ENCODE assay signal across 9 mouse cellular contexts in the genomic region with DNA sequence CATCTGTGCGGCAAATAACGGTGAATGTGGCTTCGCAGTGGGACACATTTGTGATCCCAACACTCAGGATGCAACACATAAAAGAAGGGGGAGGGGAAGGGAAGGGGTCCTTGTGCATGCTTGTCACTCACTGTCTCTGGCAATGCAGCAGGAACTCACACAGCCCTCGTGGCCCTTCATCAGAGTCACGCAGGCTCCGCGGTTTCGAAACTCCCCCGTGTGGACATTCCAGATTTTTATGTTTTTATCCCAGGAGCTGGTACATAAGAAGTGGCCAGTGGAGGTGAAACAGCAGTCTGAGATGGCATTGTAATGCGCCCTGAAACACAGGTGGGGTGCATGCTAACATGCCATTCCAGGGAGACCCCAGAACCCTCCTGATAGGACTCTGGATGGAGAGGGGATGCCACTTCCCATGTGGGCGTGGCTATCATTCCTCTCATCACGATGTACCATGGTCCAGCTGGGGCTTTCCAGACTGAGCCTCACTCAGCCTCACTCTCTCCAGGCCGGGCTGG. TPM values are rescaled to one million over a fixed set of nuclear protein-coding genes. Genes with fewer than 3 reads are reported as not detected.
DNase-seq lines count a peak whose midpoint lies in the region; ATAC-seq and TF ChIP-seq lines count a peak whose summit lies in the region.
"Had no signal": no experiment of that assay in that cellular context is flagged by ENCODE, and none has a peak within 500 bp of the region (broad histone marks: within the 10 kb centered on the region; RNA-seq: fewer than 3 reads in every experiment).

No protein-coding gene starts in this region.

- no peaks in the 10 kb centered on the region for H3K4me1 ChIP-seq in heart, embryonic 11.5 days (ENCODE audit: control insufficient read depth, insufficient read depth, low read length)
- no peaks in the 10 kb centered on the region for H3K4me1 ChIP-seq in kidney, embryonic 14.5 days (ENCODE audit: control insufficient read depth, insufficient read depth, low read length)
- H3K4me1 ChIP-seq in lung, adult 2 months (ENCODE audit: control insufficient read depth, insufficient read depth, low read length), result no peaks in the 10 kb centered on the region

- H3K4me3 ChIP-seq in heart, embryonic 11.5 days (ENCODE audit: low read depth, low read length), result no peak overlapping the region
- peak overlapping the region; percentile 19; the same call in 1 of the 2 replicates for H3K4me3 ChIP-seq in kidney, embryonic 14.5 days (ENCODE audit: low read length)
- no peak overlapping the region for H3K4me3 ChIP-seq in lung, adult 2 months (replicated peaks; ENCODE audit: extremely low read depth, low read depth, low read length)

- 8% methylated on average over 12 of the region's 13 CpGs for WGBS in heart, embryonic 11.5 days (ENCODE audit: insufficient replicate concordance)
- WGBS in kidney, embryonic 14.5 days, result 11% methylated on average over 13 of the region's 13 CpGs
- WGBS in lung, adult 2 months, result 9% methylated on average over 13 of the region's 13 CpGs

- DNase-seq in left cerebral cortex, postnatal 10 days (ENCODE audit: extremely low spot score in 1 of 2, low spot score in 2 of 2), result peak; percentile 42 to 45
- DNase-seq in left cerebral cortex, adult 11 months (ENCODE audit: low spot score), result no peak
- no peak for DNase-seq in lung, adult 2 months
- DNase-seq in retina, postnatal 1 day, result peak; percentile 74
- DNase-seq in thymus, postnatal 10 days (ENCODE audit: low spot score in 2 of 2), result no peak

- no peak overlapping the region for H3K27ac ChIP-seq in heart, embryonic 11.5 days (ENCODE audit: low read depth, low read length)
- no peak overlapping the region for H3K27ac ChIP-seq in kidney, embryonic 14.5 days (ENCODE audit: low read depth, low read length)
- H3K27ac ChIP-seq: macrophage had no signal

- no peak for TF ChIP-seq POLR2A in lung, adult 2 months (IDR thresholded peaks at IDR 0.05; ENCODE audit: borderline replicate concordance, extremely low read depth, low read depth, low read length)

- H3K4me2 ChIP-seq in heart, embryonic 11.5 days, result peak overlapping the region; percentile 49
- peak overlapping the region; percentile 36 for H3K4me2 ChIP-seq in kidney, embryonic 14.5 days (replicated peaks; ENCODE audit: low read depth, low read length)

- H3K27me3 ChIP-seq in heart, embryonic 11.5 days (ENCODE audit: control insufficient read depth, insufficient read depth, low read length), result no peaks in the 10 kb centered on the region
- no peaks in the 10 kb centered on the region for H3K27me3 ChIP-seq in kidney, embryonic 14.5 days (ENCODE audit: control insufficient read depth, insufficient read depth, low read length)

- no peak overlapping the region for H3K9ac ChIP-seq in heart, embryonic 11.5 days (ENCODE audit: low read depth, low read length)
- no peak overlapping the region; the same call in 1 of the 2 replicates for H3K9ac ChIP-seq in kidney, embryonic 14.5 days (ENCODE audit: low read depth, low read length)

- no peaks in the 10 kb centered on the region for H3K36me3 ChIP-seq in heart, embryonic 11.5 days (ENCODE audit: control insufficient read depth, insufficient read depth, low read length)
- no peaks in the 10 kb centered on the region for H3K36me3 ChIP-seq in kidney, embryonic 14.5 days (ENCODE audit: control insufficient read depth, insufficient read depth, low read length)

- intact Hi-C loops in left cerebral cortex, postnatal 10 days (cut with DNase I), result no loop called here

- no peaks in the 10 kb centered on the region for H3K9me3 ChIP-seq in heart, embryonic 11.5 days (replicated peaks; ENCODE audit: control insufficient read depth, low read length)
- no peaks in the 10 kb centered on the region for H3K9me3 ChIP-seq in kidney, embryonic 14.5 days (ENCODE audit: control insufficient read depth, low read length)

- ATAC-seq in common myeloid progenitor, adult 5-6 weeks (replicated peaks; ENCODE audit: low read depth, poor library complexity, severe bottlenecking), result peak; percentile 56
- peak; percentile 26; the same call in 1 of the 2 replicates for ATAC-seq in heart, embryonic 11.5 days (replicated peaks; ENCODE audit: insufficient number of reproducible peaks, low FRiP score, low TSS enrichment)
- peak; percentile 59 for ATAC-seq in kidney, embryonic 14.5 days (ENCODE audit: low FRiP score, low TSS enrichment)

- TF ChIP-seq CTCF in lung, adult 2 months (IDR thresholded peaks at IDR 0.05; ENCODE audit: insufficient read depth, low read length), result peak; percentile 21; the same call in 1 of the 2 replicates

RNA-seq across cellular contexts. Expression of a gene that starts 36.8 kb away (rescaled TPM):
- 10 to 100 TPM; 88.1 to 90.1 TPM for total RNA-seq in left cerebral cortex, postnatal 10 days (2021)
- total RNA-seq in common myeloid progenitor, adult 5-6 weeks (2017), result 0.14 TPM in 1 of 2 replicates, not detected in the other
- 2.1 and 2.2 TPM in 2 replicates for polyA plus RNA-seq in heart, embryonic 11.5 days (2014; fragmentation: Nextera tagmentation; extraction: Ambion mirVana)
- 7.6 and 9.7 TPM in 2 replicates for polyA plus RNA-seq in kidney, embryonic 14.5 days (2014; fragmentation: Nextera tagmentation; extraction: Ambion mirVana)
- polyA plus RNA-seq in lung, adult 2 months (2012; rRNA removed), result 10.1 and 12.3 TPM in 2 replicates
- polyA plus RNA-seq: macrophage had no signal

Comparison
In these comparisons a context has a peak if more than half of its experiments do, and no peak if none do; other contexts are left out.
1. DNase-seq: peak in left cerebral cortex, postnatal 10 days (2 of 2) and retina, postnatal 1 day (single experiment); none in left cerebral cortex, adult 11 months (single experiment), lung, adult 2 months (single experiment) and thymus, postnatal 10 days (0 of 2).
2. Peak in every context shown above with its lines, with median percentiles within 50 percentile points of each other: ATAC-seq.